Mouse (Mus musculus) T-helper 2 cell (primary cell): ENCODE data around the gene Olfr561.

Experiments
- in situ Hi-C: fragments of 300-600 bp; cut with MboI, MseI; formaldehyde crosslinking; loops from one replicate; pipeline ENCODE4 v1.15.1; 2025; ENCODE audit warnings: high pct_unique_total_duplicates

The Olfr561 gene

GRCm38 (mm10) chr7:102770921-102771320 is at the start of gene Olfr561:
Gene Olfr561 (plus strand): TSS chr7:102771221.
- in situ Hi-C loops, result no loop called here

- in situ Hi-C loops, result no loop called here
These were observed 43.6 kb upstream of the Olfr561 start, which contains the start of gene Olfr559 for GRCm38 (mm10) chr7:102727391-102727790. Gene Olfr559 (minus strand): TSS chr7:102727491.

DNA sequence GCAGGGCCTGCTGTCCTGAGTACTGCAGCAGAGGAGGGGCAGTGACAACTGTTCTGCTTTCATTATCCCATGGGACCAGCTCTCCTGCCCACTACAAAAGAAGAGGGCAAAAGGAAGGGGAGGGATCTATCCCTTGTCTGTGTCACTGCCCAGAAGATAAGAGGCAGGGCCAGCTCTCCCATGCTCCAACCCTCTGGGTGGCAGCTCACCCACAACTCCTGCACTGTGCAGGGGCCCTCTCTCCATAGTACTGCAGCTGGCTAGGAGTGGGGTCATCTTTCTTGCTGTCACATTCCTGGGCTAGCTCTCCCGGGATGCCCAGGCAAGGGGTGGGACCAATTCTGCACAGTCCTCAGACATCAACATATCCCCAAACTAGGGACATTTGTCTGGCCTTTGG is 37.2 kb upstream of the Olfr561 start:
- in situ Hi-C loops, result no loop called here

DNA sequence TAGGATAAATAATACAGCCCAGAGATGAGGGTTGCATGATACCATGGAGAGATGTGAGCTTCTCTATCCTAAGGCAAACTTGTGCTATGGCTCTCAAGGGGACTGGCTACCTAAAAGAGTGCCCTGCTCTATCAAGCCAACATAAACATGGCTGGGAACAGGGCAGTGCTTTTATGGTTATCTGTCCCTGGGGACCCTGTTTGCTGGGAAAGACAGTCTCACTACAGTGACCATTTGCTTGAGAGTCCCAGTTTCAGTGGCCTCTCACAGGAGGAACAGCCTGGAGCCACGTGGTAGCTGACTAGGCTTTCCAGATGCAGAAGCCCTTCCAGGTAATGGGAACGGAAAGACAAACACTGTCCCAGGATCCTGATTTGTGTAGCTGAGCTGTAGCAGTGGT is 33.3 kb upstream of the Olfr561 start:
- in situ Hi-C loops, result no loop called here

DNA sequence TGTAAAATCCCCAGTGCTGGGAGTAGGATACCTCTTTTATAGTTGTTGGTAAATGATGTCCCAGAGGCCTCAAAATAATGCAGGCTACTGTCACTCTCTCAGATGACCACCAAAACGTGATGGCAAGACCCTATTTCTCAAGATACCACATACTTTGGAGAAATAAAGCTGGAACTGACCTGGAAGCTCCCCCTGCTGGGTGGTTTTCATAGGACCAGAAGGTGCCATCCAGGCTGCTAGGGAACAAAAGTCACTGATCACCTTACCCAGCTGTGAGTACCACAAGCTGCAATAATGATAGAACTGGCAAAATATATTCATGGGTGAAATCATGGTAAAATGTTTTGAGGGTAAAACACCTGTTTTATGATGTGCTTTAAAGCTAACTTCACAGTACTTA is 18.9 kb upstream of the Olfr561 start:
- in situ Hi-C loops, result no loop called here

GRCm38 (mm10) chr7:102759266-102759665 is 11.8 kb upstream of the Olfr561 start, which contains the start of the genes Olfr560 and Olfr78:
Gene Olfr560 (minus strand): TSS chr7:102759366.
Gene Olfr78 (minus strand): TSS chr7:102759471.
- in situ Hi-C loops, result no loop called here

- in situ Hi-C loops, result no loop called here
These were observed 32.2 kb downstream of the Olfr561 start, which contains the start of gene Olfr564 for GRCm38 (mm10) chr7:102803180-102803579. Gene Olfr564 (plus strand): TSS chr7:102803480.
